Comparison of ENCODE assay signal across 8 mouse cellular contexts in genomic region chr1:43941476-43942217, GRCm38 (mm10).
"Had no signal": no experiment of that assay in that cellular context is flagged by ENCODE, and none has a peak within 500 bp of the region (broad histone marks: within the 10 kb centered on the region; RNA-seq: fewer than 3 reads in every experiment).

No protein-coding gene starts in this region.

- DNase-seq: kidney, adult 18-20 months; kidney, postnatal 14 days; spleen, adult 18-20 months; thymus, adult 18-20 months; thymus, postnatal 14 days had no signal

- ATAC-seq: midbrain, embryonic 15.5 days had no signal

- H3K4me1 ChIP-seq: limb, embryonic 10.5 days; midbrain, embryonic 15.5 days; neural tube, embryonic 12.5 days had no signal

- H3K4me2 ChIP-seq: midbrain, embryonic 15.5 days; neural tube, embryonic 12.5 days had no signal

- H3K9me3 ChIP-seq: limb, embryonic 10.5 days; midbrain, embryonic 15.5 days; neural tube, embryonic 12.5 days had no signal

- H3K4me3 ChIP-seq: limb, embryonic 10.5 days; midbrain, embryonic 15.5 days; neural tube, embryonic 12.5 days had no signal

- H3K9ac ChIP-seq: midbrain, embryonic 15.5 days; neural tube, embryonic 12.5 days had no signal

- H3K27ac ChIP-seq: limb, embryonic 10.5 days; midbrain, embryonic 15.5 days; neural tube, embryonic 12.5 days had no signal

- H3K27me3 ChIP-seq: midbrain, embryonic 15.5 days; neural tube, embryonic 12.5 days had no signal
